Mouse (Mus musculus) adrenal gland, adult 2 months (tissue): Measurements from ENCODE around the gene Socs7. TPM values are rescaled to one million over a fixed set of nuclear protein-coding genes. Genes with fewer than 3 reads are reported as not detected.
"Not testable (repeated sequence)": the region's sequence is repeated elsewhere in the genome, so short reads cannot be mapped to it uniquely, and the experiment has no call there.

Experiments used
- DNase-seq: peaks from one replicate; pipeline ENCODE4 v3.0.0; 2021
- long read RNA-seq: library from polyadenylated mRNA; stranded (forward); transcript quantifications from one replicate; pipeline ENCODE4 v2.0.0, GENCODE M21; 2021
- polyA plus RNA-seq: library from polyadenylated mRNA; depleted of rRNA; stranded (reverse); fragments of >200 nt; gene quantifications from 2 replicates; pipeline ENCODE4 v1.2.3, GENCODE M21; 2012; rRNA removed
- total RNA-seq, 2 experiments: library from RNA; stranded (reverse); gene quantifications; 2 replicates each; pipeline ENCODE4 v1.2.3; 2021

The Socs7 gene
- 10 to 100 TPM; 20.3 to 20.8 TPM for total RNA-seq
- polyA plus RNA-seq = 9.9 and 10.3 TPM in 2 replicates
- long read RNA-seq, partial matches to known transcripts = 3 of 6 reads
- long read RNA-seq, other reads (novel, unspliced or antisense) = 3 of 6 reads

- peak; percentile 97 for DNase-seq
Observed at GRCm38 (mm10) chr11:97361948-97362648, at the start of gene Socs7. TSS of gene Socs7 (plus strand) at chr11:97362551.

- DNase-seq = not testable (repeated sequence)
Observed at GRCm38 (mm10) chr11:97312871-97313270, 49.5 kb upstream of the Socs7 start.

GRCm38 (mm10) chr11:97314110-97314509, 48.2 kb upstream of the Socs7 start:
- no peak for DNase-seq

- no peak for DNase-seq
Observed at GRCm38 (mm10) chr11:97314751-97315503, 47.4 kb upstream of the Socs7 start.

- DNase-seq = peak; percentile 100
Observed at GRCm38 (mm10) chr11:97315504-97316503, 46.5 kb upstream of the Socs7 start, which contains the start of gene Mrpl45. TSS of gene Mrpl45 (plus strand) at chr11:97315716.

- DNase-seq = no peak
Observed at GRCm38 (mm10) chr11:97321197-97321596, 41.2 kb upstream of the Socs7 start.

GRCm38 (mm10) chr11:97321894-97322600, 40.3 kb upstream of the Socs7 start:
- DNase-seq = not testable (repeated sequence)

- no peak for DNase-seq
Observed at GRCm38 (mm10) chr11:97325224-97325623, 37.1 kb upstream of the Socs7 start.

- peak; percentile 60 for DNase-seq
Observed at GRCm38 (mm10) chr11:97328148-97328547, 34.2 kb upstream of the Socs7 start.

GRCm38 (mm10) chr11:97330315-97330714, 32.0 kb upstream of the Socs7 start:
- no peak for DNase-seq

GRCm38 (mm10) chr11:97331231-97332190, 30.8 kb upstream of the Socs7 start:
- no peak for DNase-seq

- DNase-seq = no peak
Observed at GRCm38 (mm10) chr11:97333044-97333443, 29.3 kb upstream of the Socs7 start.

- DNase-seq = no peak
Observed at GRCm38 (mm10) chr11:97333896-97334295, 28.5 kb upstream of the Socs7 start.

GRCm38 (mm10) chr11:97334400-97334799, 28.0 kb upstream of the Socs7 start:
- no peak for DNase-seq

- no peak for DNase-seq
Observed at GRCm38 (mm10) chr11:97336238-97336637, 26.1 kb upstream of the Socs7 start.

- no peak for DNase-seq
Observed at GRCm38 (mm10) chr11:97336751-97337345, 25.5 kb upstream of the Socs7 start.

GRCm38 (mm10) chr11:97337363-97337762, 25.0 kb upstream of the Socs7 start:
- no peak for DNase-seq

GRCm38 (mm10) chr11:97338302-97338976, 23.9 kb upstream of the Socs7 start:
- DNase-seq = no peak

- DNase-seq = peak; percentile 76
Observed at GRCm38 (mm10) chr11:97338977-97339315, 23.4 kb upstream of the Socs7 start.
